Mouse (Mus musculus): ENCODE measurements around the gene Spata45.
A peak's percentile ranks its signal among the peaks of the same experiment; 100 is the strongest.

Gene Spata45

GRCm38 (mm10) chr1:191041352-191041751 lies 4.9 kb downstream of the Spata45 start:
- no peak for DNase-seq (ENCODE audit: low read depth, low spot score)

GRCm38 (mm10) chr1:191042106-191042505 lies 5.7 kb downstream of the Spata45 start:
- DNase-seq (ENCODE audit: low read depth, low spot score): no peak

- no peak for DNase-seq (ENCODE audit: low read depth, low spot score)
Measured at GRCm38 (mm10) chr1:191042688-191043087, 6.2 kb downstream of the Spata45 start.

GRCm38 (mm10) chr1:191045264-191045663 lies 8.8 kb downstream of the Spata45 start:
- no peak for DNase-seq (ENCODE audit: low read depth, low spot score)

GRCm38 (mm10) chr1:191046231-191046824 lies 9.9 kb downstream of the Spata45 start:
- DNase-seq (ENCODE audit: low read depth, low spot score): no peak

GRCm38 (mm10) chr1:191053555-191053954 lies 17.1 kb downstream of the Spata45 start:
- DNase-seq (ENCODE audit: low read depth, low spot score): no peak

- DNase-seq (ENCODE audit: low read depth, low spot score): no peak
Measured at GRCm38 (mm10) chr1:191054870-191055532, 18.6 kb downstream of the Spata45 start.

- no peak for DNase-seq (ENCODE audit: low read depth, low spot score)
Measured at GRCm38 (mm10) chr1:191055533-191055873, 19.1 kb downstream of the Spata45 start.

GRCm38 (mm10) chr1:191057461-191057860 lies 21.0 kb downstream of the Spata45 start:
- DNase-seq (ENCODE audit: low read depth, low spot score): no peak

GRCm38 (mm10) chr1:191062241-191062780 lies 25.9 kb downstream of the Spata45 start:
- DNase-seq (ENCODE audit: low read depth, low spot score): no peak

GRCm38 (mm10) chr1:191062781-191063485 lies 26.5 kb downstream of the Spata45 start, which contains the start of the genes Tatdn3 and Nsl1:
Gene Tatdn3, minus strand, starts transcription at chr1:191062932.
Gene Nsl1, plus strand, starts transcription at chr1:191063012.
- peak; percentile 90 for DNase-seq (ENCODE audit: low read depth, low spot score)

GRCm38 (mm10) chr1:191063700-191064099 lies 27.3 kb downstream of the Spata45 start:
- DNase-seq (ENCODE audit: low read depth, low spot score): no peak

- no peak for DNase-seq (ENCODE audit: low read depth, low spot score)
Measured at GRCm38 (mm10) chr1:191064535-191064934, 28.1 kb downstream of the Spata45 start.

GRCm38 (mm10) chr1:191065188-191065587 lies 28.7 kb downstream of the Spata45 start:
- no peak for DNase-seq (ENCODE audit: low read depth, low spot score)

- no peak for DNase-seq (ENCODE audit: low read depth, low spot score)
Measured at GRCm38 (mm10) chr1:191068377-191068776, 31.9 kb downstream of the Spata45 start.

- DNase-seq (ENCODE audit: low read depth, low spot score): no peak
Measured at GRCm38 (mm10) chr1:191070259-191070658, 33.8 kb downstream of the Spata45 start.

- no peak for DNase-seq (ENCODE audit: low read depth, low spot score)
Measured at GRCm38 (mm10) chr1:191071613-191072012, 35.2 kb downstream of the Spata45 start.

GRCm38 (mm10) chr1:191072329-191072913 lies 36.0 kb downstream of the Spata45 start:
- no peak for DNase-seq (ENCODE audit: low read depth, low spot score)

- no peak for DNase-seq (ENCODE audit: low read depth, low spot score)
Measured at GRCm38 (mm10) chr1:191073001-191073400, 36.6 kb downstream of the Spata45 start.

GRCm38 (mm10) chr1:191073486-191073885 lies 37.0 kb downstream of the Spata45 start:
- DNase-seq (ENCODE audit: low read depth, low spot score): no peak

- DNase-seq (ENCODE audit: low read depth, low spot score): peak; percentile 73
Measured at GRCm38 (mm10) chr1:191075199-191075883, 38.9 kb downstream of the Spata45 start.

Measured in mesoderm, embryonic 11.5 days (tissue).